Mouse (Mus musculus): Measurements from ENCODE around the gene Rhebl1.

- TF ChIP-seq USF1 (IDR thresholded peaks at IDR 0.05; ENCODE audit: low read depth, low read length) (no peak), KAT2A (IDR thresholded peaks at IDR 0.05; ENCODE audit: insufficient replicate concordance, low read length) (no peak), ZNF384 (IDR thresholded peaks at IDR 0.05; ENCODE audit: low read depth, low read length) (no peak), SIN3A (IDR thresholded peaks at IDR 0.05; ENCODE audit: low read length) (no peak), RAD21 (IDR thresholded peaks at IDR 0.05; ENCODE audit: low read depth, low read length) (no peak), CTCF (conservative IDR thresholded peaks at IDR 0.05 in 1 of 2, IDR thresholded peaks at IDR 0.05 in 1 of 2; ENCODE audit: low read depth in 2 of 2, low read length in 2 of 2) (no peak), POLR2A (IDR thresholded peaks at IDR 0.05; ENCODE audit: low read depth, low read length) (no peak)
Measured at GRCm38 (mm10) chr15:98861701-98862410, 32.5 kb downstream of the Rhebl1 start.
